In genomic region chr5:115272812-115273548, GRCm38 (mm10) we compare ENCODE assay signal across 1 mouse cellular context.
TF ChIP-seq lines count a peak whose summit lies in the region.

TSS of gene Rnf10 (minus strand) at chr5:115272898.

TF ChIP-seq in CH12.LX, 34 proteins besides CTCF, POLR2A, EP300 and RAD21 (continued from another document):
- TF ChIP-seq E2F4 (IDR thresholded peaks at IDR 0.05; ENCODE audit: insufficient replicate concordance, low read depth, low read length): 0 out of 2 replicates have a peak, but pooled peaks have one; percentile 82
- peak; percentile 95 for TF ChIP-seq MAX (IDR thresholded peaks at IDR 0.05; ENCODE audit: low read length)
- no peak; the same call in 1 of the 2 replicates for TF ChIP-seq GABPA (IDR thresholded peaks at IDR 0.05; ENCODE audit: insufficient replicate concordance, low read depth, low read length)
- peak; percentile 95 for TF ChIP-seq ZNF384 (IDR thresholded peaks at IDR 0.05; ENCODE audit: low read depth, low read length)
- TF ChIP-seq USF1 (IDR thresholded peaks at IDR 0.05; ENCODE audit: low read depth, low read length): no peak
- TF ChIP-seq USF2 (conservative IDR thresholded peaks at IDR 0.05; ENCODE audit: low read depth, low read length): no peak; the same call in 1 of the 2 replicates
- no peak for TF ChIP-seq JUN (IDR thresholded peaks at IDR 0.05; ENCODE audit: insufficient read depth, low read depth, low read length)
- TF ChIP-seq SMC3 (IDR thresholded peaks at IDR 0.05; ENCODE audit: low read depth, low read length): no peak
- no peak for TF ChIP-seq CHD2 (IDR thresholded peaks at IDR 0.05; ENCODE audit: low read length)
- no peak for TF ChIP-seq ZC3H11A (IDR thresholded peaks at IDR 0.05; ENCODE audit: low read depth, low read length)
- TF ChIP-seq ZMIZ1 (IDR thresholded peaks at IDR 0.05; ENCODE audit: low read depth, low read length): peak; percentile 78
- TF ChIP-seq MAZ (IDR thresholded peaks at IDR 0.05; ENCODE audit: low read depth, low read length): 0 out of 2 replicates have a peak, but pooled peaks have one; percentile 61
- 0 out of 2 replicates have a peak, but pooled peaks have one; percentile 14 for TF ChIP-seq ETS1 (conservative IDR thresholded peaks at IDR 0.05; ENCODE audit: low read depth, low read length)
- TF ChIP-seq JUND (conservative IDR thresholded peaks at IDR 0.05; ENCODE audit: low read depth, low read length): no peak
- TF ChIP-seq UBTF (IDR thresholded peaks at IDR 0.05; ENCODE audit: low read depth, low read length): no peak
- TF ChIP-seq MEF2A (IDR thresholded peaks at IDR 0.05; ENCODE audit: borderline replicate concordance, low read depth, low read length): no peak; the same call in 1 of the 2 replicates
- no peak for TF ChIP-seq MAFK (IDR thresholded peaks at IDR 0.05; ENCODE audit: insufficient replicate concordance, low read length)
- TF ChIP-seq IRF4 (IDR thresholded peaks at IDR 0.05; ENCODE audit: low read depth, low read length): no peak
- peak; percentile 81 for TF ChIP-seq TCF12 (IDR thresholded peaks at IDR 0.05; ENCODE audit: low read depth, low read length)
- peak; percentile 85 for TF ChIP-seq CHD1 (IDR thresholded peaks at IDR 0.05; ENCODE audit: low read depth, low read length)
- TF ChIP-seq RCOR1 (conservative IDR thresholded peaks at IDR 0.05; ENCODE audit: low read depth, low read length): no peak
- TF ChIP-seq PAX5 (IDR thresholded peaks at IDR 0.05; ENCODE audit: low read length): no peak
TF ChIP-seq in CH12.LX: peak in this region for 18.
